Mouse (Mus musculus) naive thymus-derived CD4-positive, alpha-beta T cell, adult 2 months (primary cell): ENCODE data around the gene Wfdc8.
"Not testable (repeated sequence)": the region's sequence is repeated elsewhere in the genome, so short reads cannot be mapped to it uniquely, and the experiment has no call there.

Source experiments
- DNase-seq: peaks from one replicate; pipeline ENCODE4 v3.0.0-alpha.2; 2011; ENCODE audit warnings: low read depth

Wfdc8 gene

DNA sequence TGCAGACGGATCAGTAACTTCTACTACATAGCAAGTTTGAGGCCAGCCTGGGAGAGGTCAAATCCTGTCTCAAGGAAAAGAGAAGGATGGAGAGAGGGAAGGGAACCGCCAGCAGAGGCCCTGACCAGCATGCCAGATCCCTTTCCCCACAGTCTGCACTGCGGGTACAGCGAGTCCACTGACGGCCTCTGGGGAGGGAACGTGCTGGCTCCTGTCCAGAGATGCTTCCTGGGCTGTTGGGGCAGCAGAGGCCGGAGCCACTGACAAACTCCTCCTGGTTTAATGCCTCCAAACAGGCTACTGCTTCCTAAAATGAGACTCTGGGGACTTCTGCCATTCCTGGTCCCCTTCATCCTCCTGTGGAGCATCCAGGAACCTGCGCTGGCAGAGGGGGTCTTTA is at the start of gene Wfdc8, which contains the start of gene Wfdc6b:
Gene Wfdc8 (minus strand): TSS at position 156 of the 400 bp plus-strand sequence.
Gene Wfdc6b (plus strand): TSS at position 52 of the 400 bp plus-strand sequence.
- DNase-seq = not testable (repeated sequence)

DNA sequence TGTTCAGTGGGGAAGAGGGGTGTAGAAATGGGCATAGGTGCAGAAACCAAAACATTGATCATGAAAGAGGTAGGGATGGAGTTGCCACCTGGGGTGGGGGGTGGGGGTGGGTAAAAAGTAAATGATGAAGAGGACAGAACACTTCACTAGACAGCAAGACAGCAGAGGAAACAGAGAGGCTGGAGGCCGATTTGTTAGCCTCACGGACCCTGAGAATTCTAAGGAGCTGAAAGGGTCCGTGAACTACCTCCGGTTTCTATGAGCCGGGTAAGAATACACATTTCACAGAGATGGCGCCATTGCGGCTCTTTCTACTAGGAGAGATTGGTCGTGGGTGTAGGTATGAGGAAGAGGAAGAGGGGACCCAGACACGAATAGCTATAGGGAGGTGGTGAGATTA is 43.1 kb upstream of the Wfdc8 start, which contains the start of gene Wfdc9:
Gene Wfdc9 (minus strand): TSS at position 101 of the 400 bp plus-strand sequence.
- DNase-seq = no peak

DNA sequence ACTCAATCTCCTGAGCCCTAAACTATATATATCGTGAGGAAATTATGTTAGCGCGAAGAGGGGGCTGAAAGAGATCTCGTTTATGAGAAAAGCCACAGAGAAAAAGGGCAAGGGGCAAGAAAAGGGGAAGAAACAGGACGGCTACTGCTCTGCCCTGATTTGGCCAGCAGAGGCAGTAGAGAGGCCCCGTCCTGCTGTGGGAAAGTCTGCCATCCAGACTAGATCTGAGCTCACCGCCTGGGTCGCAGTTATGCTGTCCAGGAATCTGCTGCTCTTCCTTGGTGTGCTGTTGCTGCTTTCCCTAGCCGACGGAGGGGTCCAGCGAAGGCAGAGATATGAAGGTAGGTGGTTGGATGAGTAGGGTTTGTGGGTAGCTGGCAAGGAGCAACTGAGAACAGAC is 42.4 kb upstream of the Wfdc8 start, which contains the start of gene Wfdc10:
Gene Wfdc10 (plus strand): TSS at position 189 of the 400 bp plus-strand sequence.
- peak; percentile 29 for DNase-seq

DNA sequence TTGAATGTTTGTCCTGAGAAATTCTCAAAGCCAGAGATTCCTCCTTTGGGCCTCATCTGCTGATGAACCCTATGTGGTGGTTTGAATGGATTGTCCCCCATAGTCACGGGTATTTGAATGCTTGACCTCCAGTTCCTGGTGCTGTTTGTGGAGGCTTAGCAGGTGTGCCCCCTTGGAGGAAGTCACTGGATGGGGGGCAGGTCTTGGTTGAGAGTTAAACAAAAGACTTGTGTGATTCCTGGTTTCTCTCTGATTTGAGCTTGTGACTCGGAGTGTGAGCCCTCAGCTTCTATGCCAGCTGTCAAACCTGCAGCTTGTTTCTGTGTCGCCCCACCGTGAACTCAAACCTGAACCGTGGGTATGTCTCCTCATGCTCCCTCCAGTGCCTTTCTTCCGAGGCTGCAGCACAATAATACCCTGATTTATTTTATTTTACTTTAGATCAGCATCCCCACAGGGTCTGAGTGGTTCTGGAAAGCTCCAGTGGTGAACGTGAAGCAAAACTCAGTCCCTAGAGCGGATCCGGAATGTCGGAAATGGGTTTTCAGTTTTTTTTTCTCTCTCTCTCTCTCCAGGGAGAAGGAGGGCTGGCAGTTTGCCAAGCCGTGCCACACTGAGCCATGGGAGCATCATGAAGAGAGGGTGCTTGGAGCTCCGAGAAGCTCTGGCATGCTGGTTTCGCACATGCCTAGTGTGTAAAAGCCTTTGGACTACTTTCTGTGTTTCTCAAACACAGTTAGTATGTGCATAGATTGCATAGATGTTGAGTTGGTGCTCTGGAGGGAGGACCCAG is 28.7 kb upstream of the Wfdc8 start:
- DNase-seq = no peak

DNA sequence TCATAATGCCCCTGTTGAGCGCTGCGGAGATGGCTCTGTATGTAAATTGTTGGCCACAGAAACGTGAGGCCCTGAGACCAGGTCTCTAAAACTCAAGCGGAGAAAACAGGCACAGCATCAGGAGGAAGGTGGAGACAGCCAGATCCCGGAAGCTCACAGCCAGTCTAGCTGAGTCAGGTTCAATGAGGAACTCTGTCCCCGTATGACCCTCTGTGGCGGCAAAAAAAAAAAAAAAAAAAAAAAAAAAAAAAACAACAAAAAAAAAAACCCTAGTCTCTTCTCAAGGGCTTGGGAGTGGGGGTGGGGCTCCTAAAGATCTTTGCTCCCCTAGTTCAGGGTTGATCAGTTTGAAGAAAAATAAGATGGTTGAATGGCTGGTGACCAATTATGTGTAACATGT is 27.7 kb upstream of the Wfdc8 start:
- no peak for DNase-seq

DNA sequence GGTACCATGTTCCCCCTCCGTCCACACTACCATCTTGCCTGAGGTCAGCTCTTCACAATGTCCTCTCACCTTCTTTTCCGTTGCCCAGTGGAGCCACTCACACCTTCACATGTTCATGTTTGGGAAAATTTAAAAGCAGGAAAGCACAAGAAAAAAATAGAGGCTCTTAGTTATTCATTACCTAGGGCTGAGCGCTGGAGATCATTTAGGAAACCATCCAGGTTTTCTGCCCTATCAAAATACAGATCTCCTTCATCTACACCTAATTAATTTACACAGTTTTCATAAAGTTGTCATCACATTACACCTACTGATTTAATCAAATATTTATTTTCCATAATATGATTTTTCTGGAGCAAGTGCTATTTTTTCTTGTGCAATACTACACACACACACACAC is 25.3 kb upstream of the Wfdc8 start, which contains the start of gene Wfdc16:
Gene Wfdc16 (minus strand): TSS at position 101 of the 400 bp plus-strand sequence.
- DNase-seq = no peak

DNA sequence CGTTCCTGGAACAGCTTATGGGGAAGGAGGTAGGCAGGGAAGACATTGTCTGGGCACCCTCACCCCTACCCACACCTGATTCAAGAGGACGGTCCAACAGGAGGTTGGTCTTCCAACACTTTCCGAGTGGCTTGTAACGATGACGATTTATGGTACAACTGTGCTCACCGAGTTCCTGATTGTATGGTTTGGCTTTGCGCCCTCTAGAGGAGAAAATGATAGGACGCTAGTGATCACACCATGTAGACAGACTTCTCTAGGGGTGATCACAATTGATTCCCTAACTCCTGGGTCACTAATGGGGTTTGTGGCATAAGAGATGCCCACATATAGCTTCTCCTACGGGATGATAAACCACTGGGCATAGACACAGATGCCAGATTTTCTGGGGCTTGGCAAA is 21.8 kb upstream of the Wfdc8 start:
- peak; percentile 13 for DNase-seq

DNA sequence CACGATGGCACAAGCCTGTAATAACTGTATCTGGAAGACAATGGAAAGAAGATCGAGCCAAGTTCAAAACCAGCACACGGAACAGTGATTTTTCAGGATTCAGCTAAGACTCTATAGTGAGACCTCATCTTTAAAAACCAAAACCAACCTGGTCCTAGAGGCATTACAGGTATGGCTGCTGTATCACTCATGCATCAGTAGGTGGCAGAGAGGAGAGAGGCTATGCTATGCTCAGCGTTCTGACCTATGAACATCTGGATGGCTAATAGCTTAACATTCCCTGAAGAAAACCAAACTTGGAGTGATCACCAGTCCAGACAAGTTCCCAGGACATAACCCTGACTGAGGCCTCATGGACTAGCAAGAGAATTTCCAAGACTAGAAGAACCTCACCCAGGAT is 8.3 kb upstream of the Wfdc8 start:
- DNase-seq = no peak

DNA sequence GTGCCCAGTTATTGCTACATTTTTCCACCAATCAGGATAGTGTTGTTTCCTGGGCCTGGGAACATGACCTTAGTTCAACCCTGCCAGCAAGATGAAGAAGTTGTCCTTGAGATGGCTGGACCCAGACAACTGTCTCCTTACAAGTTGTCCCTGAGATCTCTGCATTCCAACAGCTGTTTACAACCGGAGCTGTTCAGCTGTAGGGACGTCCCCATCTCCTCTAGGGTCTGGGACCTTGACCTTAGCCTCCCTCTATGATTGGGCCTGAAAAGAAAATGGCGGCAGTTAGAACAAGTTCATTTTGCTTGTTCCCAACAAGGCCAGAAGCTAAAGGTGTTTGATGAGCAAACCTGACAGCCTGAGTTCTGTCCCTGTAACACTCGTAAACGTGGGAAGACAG is 5.6 kb upstream of the Wfdc8 start:
- DNase-seq = no peak

DNA sequence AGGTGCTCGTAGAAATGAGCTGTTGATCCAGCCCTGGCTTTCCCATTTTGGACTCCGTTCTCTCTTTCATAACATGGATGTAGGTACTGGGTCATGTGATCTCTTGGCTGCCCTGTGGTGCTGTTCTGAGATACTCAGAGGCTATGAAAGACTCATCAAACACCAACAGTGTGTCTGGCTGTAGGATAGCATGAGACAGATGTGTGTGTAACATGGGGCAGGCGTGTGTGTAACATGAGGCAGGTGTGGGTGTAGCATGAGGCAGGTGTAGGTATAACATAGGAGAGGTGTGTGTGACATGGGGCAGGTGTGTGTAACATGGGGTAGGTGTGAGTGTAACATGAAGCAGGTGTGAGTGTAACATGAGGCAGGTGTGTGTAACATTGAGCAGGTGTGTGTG is 2.0 kb upstream of the Wfdc8 start:
- no peak for DNase-seq

DNA sequence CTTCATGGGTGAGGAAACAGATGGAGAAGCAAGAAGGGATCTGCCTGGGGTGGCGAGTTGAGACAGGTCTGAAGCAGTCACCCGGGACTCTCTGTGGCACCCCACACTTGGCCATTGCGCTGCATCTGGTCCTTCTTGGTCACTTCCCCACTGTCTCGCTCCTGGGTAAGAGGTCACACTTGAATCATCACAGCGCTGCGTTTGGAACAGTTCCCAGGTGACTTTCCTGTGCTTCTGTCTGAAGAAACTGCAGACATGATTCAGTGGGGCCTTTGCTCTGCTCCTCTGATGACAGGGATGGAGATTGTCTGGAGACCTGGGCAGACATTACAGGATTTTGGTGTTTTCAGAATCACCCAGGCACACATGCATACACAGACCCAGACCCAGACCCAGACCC is 4.6 kb downstream of the Wfdc8 start:
- DNase-seq = no peak

DNA sequence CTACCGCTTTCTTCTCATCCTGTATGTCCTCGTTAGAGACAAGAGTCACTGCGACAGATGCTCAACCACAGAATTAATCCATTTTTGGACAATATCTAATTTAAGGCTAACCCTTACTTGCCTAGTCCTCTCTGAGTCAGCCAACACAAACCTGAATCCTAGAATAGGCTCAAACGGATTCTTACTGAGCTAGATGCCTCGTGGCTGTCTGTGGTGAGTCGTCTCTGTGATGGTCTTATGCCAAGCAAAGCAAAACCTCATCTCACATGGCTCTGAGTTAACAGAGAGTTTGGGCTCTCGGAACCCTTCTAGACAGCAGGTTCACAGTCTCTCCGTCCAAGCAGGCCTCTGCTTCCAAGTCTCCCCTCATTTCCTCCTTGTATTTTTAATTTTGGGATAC is 9.0 kb downstream of the Wfdc8 start:
- DNase-seq = no peak

DNA sequence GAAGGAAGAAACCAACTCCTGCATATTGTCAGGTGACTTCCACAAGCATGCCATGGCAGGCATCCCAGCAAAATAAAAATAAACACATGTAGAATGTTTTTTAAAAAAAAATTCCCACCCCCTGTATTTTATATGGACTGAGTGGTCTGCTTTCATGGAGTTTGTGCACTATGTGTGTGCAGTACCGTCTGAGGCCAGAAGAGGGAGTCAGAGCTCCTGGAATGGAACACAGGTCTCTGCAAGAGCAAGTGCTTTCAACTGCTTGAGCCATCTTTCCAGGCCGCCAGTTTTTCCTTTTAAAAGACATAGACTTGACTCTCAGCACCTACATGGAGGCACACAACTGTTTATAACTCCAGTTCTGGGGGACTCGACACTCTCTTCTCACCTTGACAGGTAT is 9.9 kb downstream of the Wfdc8 start:
- no peak for DNase-seq

DNA sequence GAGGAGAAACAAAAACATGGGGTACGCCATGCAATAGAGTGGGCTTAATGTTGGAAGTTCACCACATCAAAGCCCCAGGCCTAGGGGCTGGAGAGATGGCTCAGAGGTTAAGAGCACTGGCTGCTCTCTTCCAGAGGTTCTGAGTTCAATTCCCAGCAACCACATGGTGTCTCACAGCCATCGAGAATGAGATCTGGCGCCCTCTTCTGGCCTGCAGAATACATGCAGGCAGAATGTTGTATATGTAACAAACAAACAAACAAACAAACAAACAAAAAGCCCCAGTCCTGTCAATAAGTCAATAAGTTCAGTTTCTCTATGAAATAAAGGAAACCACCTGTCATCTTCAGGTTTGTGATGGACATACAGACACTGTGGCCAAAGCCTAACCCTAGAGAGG is 13.2 kb downstream of the Wfdc8 start:
- no peak for DNase-seq

DNA sequence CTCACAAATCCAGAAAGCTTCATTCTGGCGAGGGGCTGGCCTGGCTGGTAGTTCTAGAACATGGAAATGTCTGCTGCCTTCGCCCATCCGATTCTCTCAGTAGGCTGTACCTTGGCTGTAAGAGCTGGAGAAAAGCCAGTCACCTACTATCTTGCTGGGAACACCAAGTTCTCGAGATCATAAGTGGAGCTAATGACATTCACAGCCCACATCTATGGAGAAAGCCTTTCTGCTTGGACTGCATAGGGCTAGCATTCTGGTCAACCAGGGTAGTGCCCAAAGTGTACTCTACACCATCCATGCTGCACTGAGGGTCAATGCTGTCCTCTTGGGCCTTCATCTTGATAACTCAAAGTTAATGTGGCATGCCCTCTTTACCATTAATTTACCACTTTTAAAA is 19.9 kb downstream of the Wfdc8 start, which contains the start of gene Eppin:
Gene Eppin (minus strand): TSS at position 101 of the 400 bp plus-strand sequence.
- no peak for DNase-seq

DNA sequence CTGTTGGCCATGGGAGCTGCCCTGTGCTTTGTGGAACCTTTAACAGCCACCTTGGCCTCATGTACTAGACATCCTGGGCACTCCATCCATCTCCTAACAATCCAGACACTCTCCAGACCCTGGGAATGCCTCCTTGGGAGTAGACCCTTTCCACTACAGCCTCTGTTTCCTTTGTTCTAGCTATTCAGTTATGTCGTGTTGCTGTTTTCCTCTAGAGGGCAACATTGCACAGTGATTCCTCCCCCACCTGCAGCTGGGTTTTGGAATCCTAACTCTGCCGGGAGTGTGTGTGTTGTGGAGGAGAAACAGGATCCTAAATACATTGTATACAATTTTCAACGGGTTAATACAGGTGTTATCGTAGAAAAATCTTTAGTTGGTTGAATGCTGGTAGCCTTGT is 21.4 kb downstream of the Wfdc8 start:
- DNase-seq = peak; percentile 7

DNA sequence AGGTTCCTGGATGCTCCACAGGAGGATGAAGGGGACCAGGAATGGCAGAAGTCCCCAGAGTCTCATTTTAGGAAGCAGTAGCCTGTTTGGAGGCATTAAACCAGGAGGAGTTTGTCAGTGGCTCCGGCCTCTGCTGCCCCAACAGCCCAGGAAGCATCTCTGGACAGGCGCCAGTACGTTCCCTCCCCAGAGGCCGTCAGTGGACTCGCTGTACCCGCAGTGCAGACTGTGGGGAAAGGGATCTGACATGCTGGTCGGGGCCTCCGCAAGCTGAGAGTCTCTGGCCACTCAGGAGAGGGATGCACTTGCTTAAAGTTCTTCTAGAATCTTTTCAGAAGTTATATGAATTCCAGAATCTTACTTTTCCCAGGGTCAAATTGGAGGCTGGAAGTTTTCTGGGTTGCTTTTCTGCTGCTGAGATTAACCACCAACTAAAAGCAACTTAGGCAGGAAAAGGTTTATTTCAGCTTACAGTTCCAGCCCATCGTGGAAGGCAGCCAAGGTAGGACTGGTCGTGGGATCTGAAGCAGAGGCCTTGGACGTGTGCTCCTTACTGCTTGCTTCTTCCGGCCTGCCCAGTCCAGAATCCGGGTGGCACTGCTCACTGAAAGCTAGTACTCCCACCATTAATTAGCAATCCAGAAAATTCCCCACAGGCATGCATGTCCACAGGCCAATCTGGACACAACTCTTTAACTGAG is 28.3 kb downstream of the Wfdc8 start, which contains the start of gene Wfdc6a:
Gene Wfdc6a (minus strand): TSS at position 423 of the 701 bp plus-strand sequence.
- DNase-seq = not testable (repeated sequence)

DNA sequence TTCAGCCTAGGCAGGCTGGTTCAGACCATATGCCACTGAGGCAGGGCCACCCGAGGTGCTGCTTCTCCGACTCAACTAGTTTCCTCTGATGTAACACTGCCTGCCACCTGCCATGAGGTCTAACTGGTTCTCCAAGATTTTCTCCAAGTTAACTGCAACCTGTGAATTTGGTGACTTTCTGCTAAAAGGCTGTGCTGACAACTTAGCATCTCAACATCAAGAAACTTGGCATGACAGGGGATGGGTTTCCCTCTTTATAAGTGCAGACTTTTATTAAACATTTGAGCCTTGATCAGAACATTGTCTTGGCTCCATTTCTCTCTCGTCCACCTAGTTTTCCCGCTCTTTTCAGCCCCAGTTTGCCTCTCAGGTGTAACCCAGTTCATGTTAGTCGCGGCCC is 40.1 kb downstream of the Wfdc8 start, which contains the start of gene Spint3:
Gene Spint3 (minus strand): TSS at position 101 of the 400 bp plus-strand sequence.
- not testable (repeated sequence) for DNase-seq

DNA sequence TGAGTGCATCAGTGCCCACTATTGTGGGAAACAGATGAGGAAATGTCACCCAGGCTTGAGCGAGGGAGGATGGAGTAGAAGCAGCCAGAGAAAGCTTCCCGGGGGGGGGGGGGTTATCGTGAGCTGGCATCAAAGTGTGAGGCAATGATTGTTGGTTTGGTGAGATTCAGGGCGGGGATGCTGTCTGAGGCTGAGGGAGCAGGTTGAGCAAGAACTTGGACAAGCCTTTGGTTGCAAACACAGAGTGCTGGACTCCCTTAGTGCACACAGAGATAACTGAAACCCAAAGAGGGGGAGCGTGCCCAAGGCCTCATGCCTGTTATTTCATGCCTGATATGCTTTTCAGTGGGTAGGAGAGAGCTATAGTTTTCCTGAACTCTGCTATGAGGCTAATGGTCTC is 46.0 kb downstream of the Wfdc8 start:
- no peak for DNase-seq

DNA sequence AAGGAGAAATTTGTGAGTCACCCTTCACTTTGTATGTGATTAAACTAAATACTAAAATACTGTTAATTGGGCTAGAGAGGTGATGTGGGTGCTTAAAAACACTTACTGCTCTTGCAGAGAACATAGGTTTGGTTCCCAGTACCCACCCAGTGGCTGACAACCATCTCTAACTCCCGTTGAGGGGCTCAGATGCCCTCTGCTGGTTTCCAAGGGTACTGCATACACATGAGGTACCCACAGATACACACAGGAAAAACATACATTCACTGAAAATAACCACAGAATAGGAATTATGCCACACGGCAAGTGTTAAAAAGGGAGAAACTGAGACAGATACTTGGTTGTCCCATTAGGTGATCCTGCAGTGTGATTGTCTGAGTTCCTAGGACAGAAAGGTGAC is 46.4 kb downstream of the Wfdc8 start:
- no peak for DNase-seq

DNA sequence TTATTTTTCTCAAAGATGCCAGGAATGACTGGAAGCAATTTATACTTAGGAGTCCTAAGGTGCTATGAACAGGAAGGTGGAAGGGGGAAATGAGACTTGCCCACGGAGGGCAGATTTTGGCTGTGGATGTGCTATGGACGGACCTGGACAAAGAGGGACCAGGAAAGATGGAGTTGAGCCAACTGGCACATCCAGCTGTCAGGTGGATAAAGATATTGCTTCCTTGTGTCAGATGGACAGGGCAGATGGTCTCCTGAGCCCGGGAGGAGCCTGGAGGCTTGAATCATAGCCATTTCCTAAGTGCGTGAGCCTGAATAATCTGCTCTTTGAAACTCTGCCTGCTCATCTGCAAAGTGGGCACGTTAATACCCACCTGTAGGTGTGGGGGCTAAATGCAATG is 49.1 kb downstream of the Wfdc8 start:
- no peak for DNase-seq

DNA sequence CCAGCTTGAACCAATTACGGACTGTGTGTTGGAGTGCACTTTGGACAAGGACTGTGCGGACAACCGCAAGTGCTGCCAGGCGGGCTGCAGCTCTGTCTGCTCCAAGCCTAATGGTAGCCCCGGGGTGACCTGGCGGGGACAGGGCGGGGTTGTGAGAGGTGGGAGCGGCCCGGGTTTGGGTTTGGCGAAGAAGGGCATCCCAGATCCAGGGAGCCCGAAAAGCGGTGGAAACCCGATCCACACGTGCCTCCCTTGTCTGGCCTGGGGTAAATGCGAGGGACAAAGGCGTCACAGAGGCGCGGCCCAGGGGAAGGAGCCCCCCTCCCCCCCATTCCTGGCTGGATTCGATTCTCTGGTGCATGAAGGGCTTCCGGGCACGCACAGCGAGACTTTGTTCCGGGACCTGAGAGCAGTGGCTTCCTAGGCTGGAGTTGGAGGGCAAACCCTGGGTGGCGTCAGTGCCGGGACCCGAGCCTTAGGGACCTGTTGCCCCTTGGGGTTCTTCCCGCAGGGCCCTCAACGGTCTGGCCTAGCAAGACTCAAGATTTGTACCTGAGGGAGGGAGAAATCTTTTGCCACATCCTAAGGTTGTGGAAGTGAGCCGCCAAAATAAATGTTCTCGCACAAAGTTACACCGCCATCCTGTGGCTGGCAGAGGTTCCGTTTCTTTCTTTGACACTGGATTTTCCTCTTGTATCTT is 49.9 kb downstream of the Wfdc8 start:
- DNase-seq = peak; percentile 81
